Mouse (Mus musculus) cerebellum, adult (tissue): Measurements from ENCODE around the gene Mvb12a.
"Not testable (repeated sequence)": the region's sequence is repeated elsewhere in the genome, so short reads cannot be mapped to it uniquely, and the experiment has no call there.

Experiments used
- ATAC-seq: cut with Nextera tagmentation; 2 replicates; pipeline ENCODE4 v1.9.2; 2017; ENCODE audit warnings: mild to moderate bottlenecking, moderate library complexity, mixed read lengths; ENCODE audit not compliant: insufficient number of reproducible peaks, low FRiP score, low TSS enrichment

Gene Mvb12a

GRCm38 (mm10) chr8:71525226-71526050 lies 17.3 kb upstream of the Mvb12a start, which contains the start of gene Ccdc194:
TSS of gene Ccdc194 (minus strand) at chr8:71525711.
- ATAC-seq = no peak

GRCm38 (mm10) chr8:71526272-71526671 lies 16.4 kb upstream of the Mvb12a start:
- ATAC-seq = no peak

- no peak for ATAC-seq
Observed at GRCm38 (mm10) chr8:71527162-71527870, 15.4 kb upstream of the Mvb12a start.

- ATAC-seq = no peak
Observed at GRCm38 (mm10) chr8:71528362-71529073, 14.2 kb upstream of the Mvb12a start.

- ATAC-seq = not testable (repeated sequence)
Observed at GRCm38 (mm10) chr8:71530735-71531467, 11.8 kb upstream of the Mvb12a start.

DNA sequence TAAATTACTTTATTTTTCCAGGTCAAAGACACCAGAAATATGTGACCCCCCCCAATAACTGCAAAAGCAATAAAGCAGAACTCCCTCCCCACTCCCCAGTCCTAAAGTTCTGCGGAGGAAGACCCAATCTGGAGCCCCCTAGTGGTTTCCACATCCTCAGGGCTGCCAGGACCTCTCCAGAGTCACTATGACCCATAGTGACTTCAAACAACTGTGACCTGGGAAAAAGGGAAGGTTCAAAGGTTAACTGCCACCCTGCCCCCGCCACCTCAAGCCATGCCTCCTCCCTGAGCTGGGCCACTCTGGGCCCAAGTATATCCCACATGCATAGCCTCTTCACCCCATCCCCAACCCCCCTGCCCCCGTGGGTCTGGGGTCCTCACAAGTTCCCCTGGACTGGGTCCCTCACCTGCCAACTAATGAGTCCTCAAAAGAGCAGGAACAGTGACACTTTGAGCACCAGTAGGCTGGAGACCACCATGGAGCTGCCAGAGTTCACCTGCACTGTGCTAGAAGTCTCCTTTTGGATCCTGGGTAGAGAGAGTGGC lies 8.4 kb upstream of the Mvb12a start:
- no peak for ATAC-seq

- ATAC-seq = no peak
Observed at GRCm38 (mm10) chr8:71535663-71536062, 7.1 kb upstream of the Mvb12a start.

- ATAC-seq = no peak
Observed at GRCm38 (mm10) chr8:71537028-71537867, 5.5 kb upstream of the Mvb12a start, which contains the start of gene Bst2. TSS of gene Bst2 (minus strand) at chr8:71537456.

DNA sequence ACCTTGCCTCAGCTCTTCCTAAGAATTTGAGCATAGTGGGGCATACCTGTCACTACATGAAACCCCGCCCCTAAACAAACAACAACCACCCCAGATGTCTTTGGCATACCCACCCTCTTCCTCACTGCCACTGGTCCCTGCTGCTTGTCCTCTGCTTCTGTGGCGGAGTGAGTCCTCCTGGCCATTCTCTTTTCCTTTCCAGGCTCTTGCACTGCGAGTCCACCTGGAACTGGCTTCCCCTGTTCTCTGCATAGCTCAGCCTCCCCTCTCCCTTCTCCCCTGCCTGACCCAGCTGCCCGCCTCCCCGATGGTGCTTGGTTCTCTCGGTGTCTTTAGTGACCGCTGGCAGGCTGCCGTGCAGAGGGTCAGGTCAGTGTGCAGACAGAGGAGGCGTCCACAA lies 1.0 kb downstream of the Mvb12a start:
- no peak for ATAC-seq

DNA sequence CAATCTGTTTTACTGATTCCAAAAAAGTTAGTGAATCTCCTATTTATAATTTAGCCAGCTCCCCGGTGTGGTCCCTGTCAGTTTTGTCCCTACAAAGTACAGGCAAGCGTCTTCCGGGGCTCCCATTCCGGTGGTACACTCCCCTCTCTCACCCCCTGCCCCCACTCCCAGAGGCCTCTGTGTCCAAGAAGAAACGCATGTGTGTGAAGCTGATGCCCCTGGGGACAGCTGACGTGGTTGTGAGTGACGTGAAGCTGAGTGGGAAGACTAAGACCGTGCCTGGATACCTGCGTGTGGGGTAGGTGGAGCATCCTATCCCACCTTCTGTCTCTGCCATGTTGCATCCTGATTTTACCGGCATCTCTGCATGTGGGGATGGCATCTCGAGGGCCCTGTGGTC lies 2.3 kb downstream of the Mvb12a start:
- no peak for ATAC-seq

GRCm38 (mm10) chr8:71547590-71547989 lies 4.9 kb downstream of the Mvb12a start:
- no peak for ATAC-seq

DNA sequence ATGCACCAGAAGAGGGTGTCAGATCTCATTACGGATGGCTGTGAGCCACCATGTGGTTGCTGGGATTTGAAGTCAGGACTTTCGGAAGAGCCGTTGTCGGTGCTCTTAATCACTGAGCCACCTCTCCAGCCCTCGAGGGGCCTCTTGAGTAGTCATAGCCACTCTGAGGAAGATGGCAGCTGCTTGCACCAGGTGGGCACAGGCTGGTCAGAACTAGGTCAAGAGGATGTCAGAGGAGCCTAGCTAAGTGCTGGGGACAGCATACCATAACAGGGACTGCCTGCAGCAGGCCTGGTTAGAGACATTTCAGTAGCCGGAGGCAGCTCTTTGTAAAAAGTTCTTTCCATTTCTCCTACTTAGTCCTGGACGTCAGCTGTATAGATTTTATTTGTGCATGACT lies 8.0 kb downstream of the Mvb12a start:
- ATAC-seq = no peak

GRCm38 (mm10) chr8:71552770-71553169 lies 10.0 kb downstream of the Mvb12a start:
- no peak for ATAC-seq

GRCm38 (mm10) chr8:71554001-71554400 lies 11.3 kb downstream of the Mvb12a start:
- no peak for ATAC-seq

DNA sequence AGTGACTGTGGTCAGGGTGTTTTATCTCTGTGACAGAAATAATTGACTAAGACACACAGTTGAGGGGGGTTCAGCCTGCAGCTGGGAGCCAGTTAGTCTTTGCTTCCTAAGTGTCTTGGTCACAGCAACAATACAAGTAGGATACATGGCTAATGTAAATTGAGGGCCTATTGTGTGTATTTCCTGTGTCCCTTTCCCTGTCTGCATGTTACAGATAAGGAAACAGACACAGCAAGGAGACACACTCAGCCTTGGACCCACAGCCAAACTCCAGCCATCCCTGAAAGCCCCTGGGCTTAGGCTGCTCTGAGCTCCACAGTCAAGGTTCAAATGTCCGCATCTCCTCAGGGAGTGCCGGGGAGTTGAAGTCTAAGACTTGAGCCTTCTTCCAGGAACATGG lies 11.9 kb downstream of the Mvb12a start:
- ATAC-seq = no peak

- no peak for ATAC-seq
Observed at GRCm38 (mm10) chr8:71558071-71558957, 15.6 kb downstream of the Mvb12a start, which contains the start of gene Tmem221. TSS of gene Tmem221 (minus strand) at chr8:71558871.

DNA sequence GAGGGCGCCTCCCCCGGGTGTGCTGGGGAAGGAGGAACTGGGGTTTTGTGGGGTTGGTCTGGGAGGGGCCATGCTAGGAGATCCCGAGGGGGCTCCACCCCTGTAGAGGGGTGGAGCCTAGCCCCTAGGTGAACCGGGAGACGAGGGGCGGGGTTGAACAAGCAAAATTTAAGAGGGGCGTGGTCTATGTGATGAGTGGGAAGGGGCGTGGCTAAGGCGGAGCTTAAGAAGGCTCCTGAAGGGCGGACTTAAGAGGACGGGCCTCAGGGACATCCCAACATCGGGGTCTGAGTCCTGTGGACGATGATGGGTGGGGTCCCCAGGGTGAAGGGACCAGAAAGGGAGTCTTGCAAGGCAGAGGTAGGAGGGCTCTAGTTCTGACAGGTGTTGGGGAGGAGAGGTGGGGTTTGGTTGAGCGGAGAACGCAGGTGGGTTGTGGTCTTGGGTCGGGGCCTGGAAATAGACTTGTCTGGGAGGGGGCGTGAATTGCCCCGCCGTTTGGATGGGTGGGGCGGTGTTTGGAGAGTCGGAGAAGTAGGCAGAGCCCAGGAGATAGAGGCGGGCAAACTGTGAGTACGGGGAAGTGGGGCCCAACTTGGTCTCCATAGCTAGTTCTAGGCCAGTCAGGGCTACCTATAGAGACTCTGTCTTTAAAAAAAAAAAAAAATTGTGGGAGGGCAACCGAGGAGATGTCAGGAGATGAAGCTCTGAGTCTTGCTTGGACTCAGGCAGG lies 16.4 kb downstream of the Mvb12a start:
- ATAC-seq = no peak
